Mouse (Mus musculus): Measurements from ENCODE around the gene Ank.

Ank gene

DNA sequence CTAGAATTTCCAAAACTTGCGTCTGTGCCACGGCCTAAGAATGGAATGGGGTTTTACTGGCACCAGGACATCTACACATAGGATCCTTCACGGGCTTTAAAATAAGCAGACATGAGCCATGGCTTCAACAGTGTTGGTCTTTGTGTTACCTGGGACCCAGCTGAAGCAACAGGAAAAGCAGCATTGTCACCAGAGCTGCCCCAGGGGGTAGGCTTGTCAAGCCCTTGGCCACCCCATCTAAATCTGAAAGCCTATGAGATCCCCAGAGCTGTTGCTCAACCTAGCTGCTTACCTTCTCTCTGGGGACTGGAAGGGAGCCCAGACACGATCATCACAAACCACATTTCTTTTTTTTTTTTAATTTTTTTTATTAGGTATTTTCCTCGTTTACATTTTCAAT, 31.6 kb downstream of the Ank start:
- DNase-seq, result no peak

DNA sequence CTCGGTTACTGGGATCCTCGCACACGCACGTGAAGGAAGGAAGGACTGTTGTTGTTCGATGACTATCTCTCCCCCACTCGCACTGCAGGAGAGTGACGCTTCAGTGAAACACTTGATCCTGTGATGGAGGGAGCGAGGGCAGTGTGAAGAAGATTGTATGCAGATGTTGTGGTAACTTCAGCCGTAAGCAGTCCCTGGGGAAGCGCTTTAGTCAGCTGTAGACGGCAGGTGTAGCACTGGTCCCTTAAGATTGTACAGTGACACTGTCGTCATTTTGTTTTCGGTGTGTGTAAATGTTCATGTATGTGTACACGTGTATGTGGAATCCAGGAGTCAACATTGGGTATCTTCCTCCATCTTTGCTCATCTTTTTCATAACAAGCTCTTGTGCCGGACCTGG, 33.9 kb downstream of the Ank start:
- DNase-seq, result no peak

DNA sequence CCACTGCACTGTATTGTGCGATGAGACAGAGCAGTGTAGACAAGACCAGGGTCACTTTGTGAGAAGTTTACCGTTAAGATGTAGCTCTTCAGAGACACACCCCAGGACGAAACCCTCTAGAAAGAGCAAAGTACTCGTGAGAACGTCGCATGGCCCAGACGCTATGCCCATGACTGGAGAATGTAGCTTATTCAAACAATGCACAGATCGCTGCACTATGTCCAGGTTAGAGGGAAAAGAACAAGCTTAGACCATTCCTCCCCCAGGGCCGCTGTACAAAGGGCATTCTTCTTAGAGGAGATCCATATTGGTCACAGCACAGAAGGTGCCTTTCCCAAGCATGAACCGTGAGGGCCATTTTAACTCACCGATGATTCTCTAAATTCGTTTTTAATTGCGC, 35.9 kb downstream of the Ank start:
- DNase-seq, result no peak

DNA sequence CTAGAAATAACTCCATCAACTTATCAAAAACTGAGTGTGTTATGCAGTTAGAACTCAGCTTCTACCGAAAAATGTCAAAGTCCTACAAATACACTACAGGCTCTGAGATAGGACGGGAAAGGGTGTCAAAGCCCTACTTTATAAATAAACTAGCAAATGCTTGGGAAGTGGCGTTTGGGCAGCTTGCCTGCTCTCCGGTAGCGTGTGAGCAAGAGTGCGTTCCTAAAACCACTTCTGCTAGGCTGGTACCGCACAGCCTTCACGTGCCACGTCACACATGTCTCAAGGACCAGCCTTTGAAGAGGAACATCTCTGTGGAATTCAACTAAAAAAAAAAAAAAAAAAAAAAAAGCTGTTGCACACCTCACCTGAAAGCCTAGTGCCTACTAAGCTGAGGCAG, 36.7 kb downstream of the Ank start:
- DNase-seq, result no peak

DNA sequence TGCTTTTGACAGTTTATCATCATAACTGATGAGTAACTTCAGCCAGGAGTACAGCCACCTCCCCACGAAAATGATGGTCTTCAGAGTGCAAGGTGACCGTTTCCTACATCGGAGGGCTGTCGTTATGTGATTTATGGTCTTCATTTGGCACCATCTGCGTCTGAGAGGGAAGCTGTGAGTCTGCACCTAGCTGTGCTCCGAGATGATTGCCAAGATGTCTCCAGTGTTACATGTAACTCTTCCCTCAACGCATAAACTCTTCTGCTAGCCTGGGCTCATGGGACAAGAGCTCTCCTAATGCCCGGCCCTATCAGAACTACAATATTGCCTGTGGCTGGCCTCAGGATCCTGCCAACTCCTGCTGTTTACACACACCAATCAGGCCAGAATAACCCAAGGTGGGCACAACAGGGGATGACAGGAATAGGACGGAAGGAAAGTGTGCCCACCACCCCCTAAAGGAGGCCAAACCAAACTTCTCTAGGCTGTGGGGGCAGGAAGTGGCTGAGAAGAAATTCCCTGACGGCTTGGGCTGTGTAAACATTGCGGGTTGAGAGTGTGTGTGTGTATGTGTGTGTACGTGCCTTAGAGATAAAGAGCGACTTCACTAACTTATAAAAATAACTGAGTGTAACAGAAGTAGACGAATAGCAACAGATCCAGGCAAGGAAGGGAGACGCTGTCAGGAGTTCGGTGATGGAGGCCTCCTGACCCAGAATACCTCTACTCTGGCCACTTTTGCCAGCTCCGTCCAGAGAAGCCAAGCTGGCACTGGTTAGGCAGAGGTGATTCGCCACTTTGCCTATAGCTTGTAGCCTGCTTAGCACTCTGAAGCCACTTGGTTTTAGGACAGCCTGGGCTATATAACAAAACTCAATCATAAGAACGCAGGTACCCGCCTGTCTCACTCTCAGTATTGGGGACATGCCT, 37.6 kb downstream of the Ank start:
- DNase-seq, result no peak

DNA sequence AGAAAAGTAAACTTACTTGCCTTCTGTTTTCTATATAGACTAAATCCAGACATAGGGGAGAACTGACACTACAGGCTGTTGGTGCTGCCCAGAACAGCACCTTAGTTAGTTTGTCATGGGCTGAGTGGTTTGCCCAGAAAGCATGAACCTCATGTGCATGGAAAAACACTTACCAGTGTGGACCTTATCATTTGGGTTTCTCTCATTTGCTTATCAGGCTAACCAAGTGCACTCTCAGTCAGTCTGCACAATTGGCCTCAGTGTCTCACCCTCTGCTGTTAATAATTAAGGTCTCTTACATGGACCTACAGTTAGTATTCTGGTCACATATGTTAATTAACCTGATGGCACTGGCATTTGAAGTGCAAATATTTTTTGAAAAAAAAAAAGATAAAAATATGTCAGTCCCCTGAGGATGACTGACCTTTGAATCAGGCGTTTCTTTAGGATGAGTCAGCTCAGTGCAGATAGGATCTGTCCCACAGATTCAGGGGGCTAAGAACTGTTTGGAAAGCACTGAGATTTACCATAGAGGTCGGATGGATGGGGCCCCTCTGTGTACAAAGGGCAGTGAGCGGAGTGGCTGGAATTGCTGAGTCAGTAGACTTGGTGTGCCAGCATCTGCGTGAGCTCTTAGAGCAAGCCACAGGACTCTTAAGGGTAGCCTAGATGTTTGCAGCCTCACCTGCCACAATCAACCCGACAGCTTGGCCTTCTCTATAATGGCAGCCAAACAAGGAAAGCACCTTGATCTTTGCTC, 39.8 kb downstream of the Ank start:
- peak in 1 of 2 experiments; percentile 47 for DNase-seq

DNA sequence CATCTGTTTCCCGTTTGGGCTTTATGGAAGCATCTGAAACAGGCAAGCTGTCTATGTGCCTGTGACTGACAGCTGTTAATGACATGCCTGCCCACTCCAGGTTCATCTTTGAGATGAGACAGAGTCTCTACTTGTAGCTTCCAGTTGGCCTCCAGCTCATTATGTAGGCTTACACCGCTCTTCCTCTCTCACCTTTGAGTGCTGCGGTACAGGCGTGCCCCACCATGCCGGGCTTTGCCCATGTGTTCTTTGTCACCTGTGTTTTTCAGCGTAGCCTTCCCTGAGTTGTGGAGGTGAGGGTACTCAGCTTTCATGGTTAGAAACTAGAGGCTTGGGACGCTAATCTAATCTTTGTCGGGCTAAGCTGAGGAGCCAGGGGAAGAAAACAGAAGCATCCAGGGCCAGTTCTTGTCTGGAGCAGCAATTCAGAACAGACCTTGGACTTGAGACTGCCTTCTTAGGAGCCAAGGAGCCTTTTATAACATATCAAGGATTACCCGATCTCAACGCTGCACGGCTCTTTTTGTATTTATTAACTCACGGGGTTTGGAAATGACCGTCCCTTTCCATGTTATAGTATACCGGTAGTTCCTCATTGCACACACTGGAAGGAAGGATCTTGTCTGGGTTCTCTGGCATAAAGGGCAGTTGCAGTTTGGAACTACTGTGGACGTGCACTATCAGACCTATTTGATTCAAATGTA, 40.6 kb downstream of the Ank start:
- DNase-seq, result no peak

DNA sequence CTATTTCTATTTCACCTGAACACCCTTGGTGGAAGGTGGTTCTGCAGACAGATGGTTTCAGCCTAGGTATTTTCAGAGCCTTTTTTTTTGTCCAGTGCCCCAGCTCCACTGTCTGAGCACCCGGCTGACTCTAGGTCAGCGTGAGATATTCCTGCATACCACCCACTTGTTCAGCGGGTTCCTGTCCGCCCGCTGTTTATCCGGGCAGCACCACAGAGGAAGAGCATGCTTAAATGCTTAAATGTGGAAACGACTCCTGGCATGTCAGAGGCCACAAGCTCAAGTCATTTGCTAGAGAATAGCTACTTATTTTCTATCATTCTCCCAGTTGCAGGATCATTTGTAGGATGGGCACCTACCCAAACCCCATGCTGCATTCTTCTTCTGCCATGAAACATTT, 41.7 kb downstream of the Ank start:
- DNase-seq, result no peak

DNA sequence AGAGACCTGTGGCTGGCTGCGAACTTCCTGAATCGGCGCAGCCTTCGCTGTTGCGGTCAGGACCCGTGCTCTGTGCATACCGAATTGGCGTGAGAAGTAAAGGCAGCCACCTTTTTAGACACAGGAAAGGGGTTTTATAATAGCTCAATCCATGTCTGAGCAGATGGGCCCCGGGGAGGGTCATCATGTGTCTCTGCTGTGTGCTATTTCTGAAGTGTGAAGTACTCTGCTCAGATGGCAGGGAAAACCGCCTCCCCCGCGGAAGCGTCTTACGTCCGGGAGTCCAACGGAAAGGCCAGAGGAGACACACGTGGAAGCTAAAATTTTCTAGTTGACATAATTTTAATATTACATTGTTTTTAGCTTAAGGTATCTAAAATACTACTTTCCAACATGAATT, 42.5 kb downstream of the Ank start:
- DNase-seq, result no peak

DNA sequence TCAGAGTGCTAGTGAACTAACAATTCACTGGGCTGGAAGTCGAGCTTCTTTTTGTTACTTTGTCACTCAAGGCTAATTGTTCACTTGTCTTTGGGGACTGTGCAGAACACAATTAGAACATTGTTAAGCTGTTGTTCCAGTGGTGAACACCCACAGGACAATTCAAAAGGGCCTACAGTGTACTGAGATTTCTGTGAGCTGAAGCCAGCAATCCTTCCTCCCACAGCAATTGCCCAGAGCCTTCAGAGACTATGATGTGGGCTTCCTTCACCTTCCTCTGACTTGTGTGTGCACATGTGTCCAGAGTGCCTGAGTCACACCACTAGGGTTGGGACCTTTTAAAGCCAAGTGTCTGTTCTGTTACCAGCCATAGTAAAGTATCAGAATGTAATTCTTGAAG, 50.5 kb downstream of the Ank start:
- no peak for DNase-seq

DNA sequence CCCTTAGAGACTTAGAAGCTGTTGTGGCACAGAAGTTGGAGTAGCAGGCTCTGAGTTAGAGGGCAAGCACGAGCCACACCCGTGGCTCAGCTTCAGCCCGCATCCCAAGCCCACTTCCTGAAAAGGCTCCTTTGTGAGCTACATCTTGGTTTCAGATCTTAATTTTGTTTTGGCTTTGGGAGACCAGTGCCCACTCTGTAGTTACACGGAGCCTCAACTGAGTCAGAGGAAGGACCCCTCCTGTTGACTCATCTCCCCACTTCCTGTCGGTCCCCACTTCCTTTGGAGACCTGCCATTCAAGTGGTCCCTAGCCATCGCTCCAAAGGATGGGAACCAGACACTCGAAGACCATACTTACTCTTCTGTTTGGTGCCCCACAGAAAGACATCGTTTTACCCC, 51.5 kb downstream of the Ank start:
- no peak for DNase-seq

DNA sequence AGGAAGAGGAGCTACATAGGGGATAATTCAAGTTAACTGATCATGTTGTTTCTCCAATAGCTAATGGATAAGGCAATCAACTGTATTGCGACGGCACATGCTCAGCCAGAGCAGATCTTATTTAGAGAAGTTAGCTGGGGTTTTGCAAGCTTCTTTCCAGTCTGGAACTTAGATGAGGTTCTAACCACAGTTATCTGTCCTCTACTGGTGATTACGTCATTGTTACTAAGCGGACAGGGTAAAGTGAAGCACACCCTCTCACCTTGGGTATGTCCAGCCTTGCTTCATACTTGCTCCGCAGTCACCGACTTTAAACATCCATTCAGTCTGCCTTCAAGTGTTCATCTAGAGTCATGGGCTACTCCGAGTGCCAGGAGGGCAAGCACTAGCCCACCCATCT, 53.4 kb downstream of the Ank start:
- no peak for DNase-seq

DNA sequence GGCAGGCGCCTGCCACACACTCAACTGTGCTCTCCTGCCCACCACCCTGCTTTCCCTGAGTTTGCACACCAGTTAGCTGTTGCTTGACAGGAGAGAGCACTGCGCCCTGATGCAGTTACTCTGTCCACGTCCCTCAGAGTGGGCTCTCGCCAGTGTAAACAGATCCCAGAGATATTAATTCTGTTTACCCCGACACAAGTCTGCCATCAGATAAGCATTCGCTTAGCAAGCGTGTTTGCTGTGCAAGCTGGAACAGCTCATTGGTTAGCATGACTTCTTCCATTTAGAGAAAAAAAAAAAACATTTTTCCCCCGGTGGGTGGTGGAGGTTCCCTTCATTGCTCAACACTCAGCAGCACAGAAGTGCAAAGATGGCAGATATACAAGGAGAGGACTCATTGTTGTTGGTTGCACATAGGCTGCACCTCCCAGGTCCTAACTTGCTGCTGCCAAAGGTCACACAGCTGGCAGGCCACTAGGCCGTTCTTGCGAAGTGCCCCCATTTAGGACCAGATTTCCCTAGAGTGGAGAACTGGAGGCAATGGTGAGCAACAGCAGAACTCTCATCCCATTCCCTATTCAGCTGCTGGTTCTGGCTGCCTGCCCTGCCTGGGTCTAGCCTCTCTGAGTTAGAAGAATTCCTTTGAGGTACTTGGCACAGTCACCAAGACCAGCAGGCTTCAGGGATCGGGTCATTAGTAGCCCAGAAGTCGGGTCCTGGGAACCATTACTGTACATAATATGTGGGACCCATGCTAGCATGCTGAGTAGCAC, 58.9 kb downstream of the Ank start:
- DNase-seq, result peak in 1 of 2 experiments; percentile 51

DNA sequence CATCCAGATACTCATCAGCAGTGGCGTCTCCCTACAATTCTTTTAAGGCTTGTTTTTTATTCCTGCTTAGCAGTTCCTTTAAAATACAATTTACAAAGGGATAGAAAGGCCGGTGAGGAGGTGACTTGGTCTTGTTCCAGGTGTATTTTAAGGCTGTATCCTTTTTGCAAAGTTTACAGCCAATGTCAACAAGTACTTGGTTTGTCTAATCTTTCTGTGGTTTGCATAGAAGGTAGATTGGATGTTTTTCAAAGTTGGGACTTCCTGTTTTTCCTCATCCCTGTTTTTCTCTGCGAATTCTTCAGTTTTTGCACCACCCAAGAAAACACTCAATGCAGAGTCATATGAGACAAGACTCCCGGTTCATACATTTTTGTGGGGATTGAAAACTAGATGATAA, 62.4 kb downstream of the Ank start:
- DNase-seq, result no peak

DNA sequence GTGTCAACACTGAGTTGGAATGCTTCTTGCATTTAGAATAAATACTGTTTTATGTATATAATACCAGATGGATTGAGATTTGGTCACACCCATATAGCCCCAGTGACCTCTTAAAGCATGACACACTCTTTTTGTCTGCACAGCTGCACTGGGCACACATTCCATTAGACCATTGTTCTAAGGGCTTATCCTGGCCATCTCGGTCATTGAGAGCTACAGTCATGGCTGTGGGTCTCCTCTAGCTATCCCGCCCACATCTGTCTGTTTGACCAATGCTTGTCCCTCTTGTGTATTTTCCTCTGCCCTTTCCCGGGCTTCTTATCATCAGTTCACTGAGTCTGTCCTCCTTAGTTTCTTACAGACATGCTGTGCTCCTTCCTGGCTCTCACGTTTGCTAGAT, 63.5 kb downstream of the Ank start:
- DNase-seq, result no peak

DNA sequence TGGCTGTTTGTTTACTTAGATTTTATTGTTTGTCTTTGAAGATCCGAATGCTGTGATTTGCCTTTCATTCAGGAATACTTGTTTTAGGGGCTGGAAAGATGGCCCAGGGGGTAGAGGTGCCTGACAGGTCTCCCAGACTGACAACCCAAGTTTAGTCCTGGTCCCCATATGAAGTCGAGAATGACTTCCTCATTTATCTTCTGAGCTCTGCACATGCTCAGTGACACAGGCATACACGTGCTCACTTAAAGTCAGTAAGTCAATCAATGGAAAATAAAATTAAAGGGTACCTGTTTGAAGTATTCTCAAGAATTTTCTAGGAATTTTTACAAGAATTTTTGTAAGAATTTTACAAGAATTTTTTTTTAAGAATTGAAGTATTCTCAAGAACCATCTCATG, 66.6 kb downstream of the Ank start:
- no peak for DNase-seq

DNA sequence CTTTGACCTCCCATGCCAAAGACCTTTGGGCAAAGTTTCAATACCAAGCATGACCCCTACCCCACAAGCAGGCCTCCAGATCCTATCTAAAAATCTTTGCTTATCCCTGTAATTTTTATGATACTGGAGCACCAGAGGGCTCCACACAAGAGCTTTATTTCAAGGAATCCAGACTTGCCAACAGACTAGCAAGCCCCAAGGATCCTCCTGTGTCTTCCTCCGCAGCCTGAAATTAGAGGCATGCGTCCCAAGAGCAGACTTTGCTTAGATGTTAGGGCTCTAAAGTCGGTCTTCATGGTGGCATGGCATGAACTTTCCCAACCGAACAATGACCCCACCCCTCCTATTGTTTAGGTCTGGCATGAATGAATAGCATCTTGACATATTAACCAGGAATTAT, 69.2 kb downstream of the Ank start:
- no peak for DNase-seq

DNA sequence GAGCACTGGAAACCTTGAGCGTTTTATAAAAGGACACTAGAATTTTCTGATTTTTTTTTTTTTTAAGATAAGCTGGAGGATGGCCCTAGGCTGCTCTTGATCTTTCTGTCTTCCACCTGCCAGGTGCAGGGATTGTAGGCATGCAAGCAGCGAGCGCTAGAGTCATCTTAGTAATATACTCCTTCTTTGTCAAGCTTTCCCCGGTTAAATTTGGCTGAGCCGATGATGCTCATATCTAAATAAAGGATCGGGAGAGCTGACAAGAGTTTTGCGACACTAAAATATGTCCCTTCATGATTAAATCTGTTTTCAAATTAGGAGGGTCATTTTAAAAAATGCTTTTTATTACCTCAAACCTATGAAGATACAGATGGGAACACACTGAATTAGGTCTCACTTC, 69.7 kb downstream of the Ank start:
- DNase-seq, result no peak

DNA sequence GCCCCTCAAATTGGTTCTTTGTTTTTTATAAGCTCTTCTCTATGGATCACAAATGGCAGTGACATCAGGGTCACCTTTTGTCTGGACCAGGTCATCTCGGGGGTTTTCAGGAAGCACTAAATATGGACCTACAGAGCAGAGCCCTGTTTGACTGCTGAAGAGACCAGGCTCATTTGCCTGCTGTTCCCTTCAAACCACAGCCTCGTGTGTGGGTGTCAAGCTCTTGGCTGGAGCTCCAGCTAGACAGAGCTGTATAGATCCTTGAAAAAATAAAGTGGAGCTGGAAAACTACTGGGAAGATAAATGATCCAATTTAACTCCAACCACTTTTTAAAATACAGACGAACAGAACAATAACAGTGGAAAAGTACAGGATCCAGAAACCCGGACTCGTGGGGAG, 70.3 kb downstream of the Ank start:
- no peak for DNase-seq

DNA sequence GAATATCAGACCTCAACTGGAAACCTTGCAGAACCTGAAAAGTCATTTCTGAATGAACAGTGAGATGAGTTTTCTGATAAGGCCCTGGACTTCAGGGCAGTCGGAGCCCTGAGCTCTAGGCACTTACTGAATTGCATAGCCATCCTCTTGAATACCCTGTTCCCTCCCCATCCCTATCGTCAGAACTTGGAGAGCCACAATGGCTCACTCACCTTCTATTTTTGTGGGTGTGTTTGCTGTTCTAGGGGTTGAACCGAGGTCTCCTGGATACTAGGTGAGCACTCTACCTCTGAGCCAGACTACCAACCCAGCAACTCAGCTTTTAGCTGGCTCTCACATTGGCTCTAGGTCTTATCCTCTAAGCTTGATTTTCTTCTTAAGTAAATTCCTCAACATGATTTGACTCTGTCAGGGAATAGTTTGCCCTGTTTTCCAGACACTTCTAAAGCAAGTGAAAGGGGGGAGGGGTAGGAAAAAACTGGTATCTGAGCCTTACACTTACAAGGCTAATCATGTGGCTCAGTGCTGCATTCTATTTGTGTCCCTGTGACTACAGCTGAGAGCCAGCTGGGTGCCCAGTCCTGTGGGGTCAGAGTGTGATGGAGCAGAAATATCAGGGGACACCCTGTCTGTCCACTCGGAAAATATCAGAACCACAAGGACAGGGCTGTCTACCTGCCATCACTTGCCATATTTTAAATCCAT, 71.2 kb downstream of the Ank start:
- DNase-seq, result no peak

DNA sequence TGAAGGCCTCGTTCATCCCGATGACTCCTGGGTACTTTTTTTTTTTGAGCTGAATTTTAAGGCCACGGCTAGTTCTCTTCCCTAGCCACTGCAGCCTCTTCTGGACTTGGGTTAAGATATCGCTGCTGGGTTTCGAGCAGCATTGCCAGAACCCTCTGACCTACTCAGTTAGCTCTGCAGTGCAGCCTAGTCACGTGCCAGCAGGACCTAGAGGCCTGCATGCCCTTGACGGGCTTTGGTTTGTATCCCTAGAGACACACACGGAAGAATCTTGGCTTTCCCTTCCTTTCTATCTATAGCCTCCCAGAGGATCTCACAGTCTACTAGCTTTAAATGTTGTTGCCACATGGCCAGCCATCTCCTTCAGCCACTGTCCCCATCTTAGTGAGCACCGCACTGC, 73.3 kb downstream of the Ank start:
- DNase-seq, result no peak

DNA sequence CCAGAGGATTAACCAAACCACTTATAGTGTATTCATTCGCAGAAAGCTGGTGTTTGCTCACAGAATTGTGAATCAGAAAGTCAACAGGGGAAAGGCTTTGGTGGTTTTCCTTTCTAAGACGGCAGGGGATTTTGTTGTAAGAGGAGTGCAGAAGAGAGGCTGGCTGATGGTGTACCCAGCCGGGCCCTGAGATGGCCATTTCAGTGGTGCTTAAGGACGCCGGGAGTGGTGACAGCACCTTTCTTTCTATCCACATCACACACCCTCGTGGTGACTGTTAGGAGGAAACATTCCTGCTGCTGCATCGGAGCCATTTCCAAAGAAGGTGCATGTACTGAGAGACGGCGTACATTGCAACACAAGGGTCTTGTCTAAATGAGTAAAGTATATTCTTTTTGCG, 78.7 kb downstream of the Ank start:
- no peak for DNase-seq

All from kidney, postnatal 25 days (tissue).